Mouse (Mus musculus) thymus, adult 18-20 months (tissue): ENCODE data around the gene Tchhl1.
"Not testable (repeated sequence)": the region's sequence is repeated elsewhere in the genome, so short reads cannot be mapped to it uniquely, and the experiment has no call there.

Source experiments
- DNase-seq, 2 experiments: peaks; one replicate each; pipeline ENCODE4 v3.0.0; 2022; ENCODE audit warnings: mixed read lengths in 2 of 2

The Tchhl1 gene

GRCm38 (mm10) chr3:93468561-93468960, at the start of gene Tchhl1:
Gene Tchhl1, plus strand, starts transcription at chr3:93468754.
- no peak for DNase-seq

- no peak for DNase-seq
Observed at GRCm38 (mm10) chr3:93431673-93432072, 36.9 kb upstream of the Tchhl1 start.

GRCm38 (mm10) chr3:93442030-93442429, 26.5 kb upstream of the Tchhl1 start, which contains the start of gene Tchh:
Gene Tchh, plus strand, starts transcription at chr3:93442330.
- no peak for DNase-seq

- no peak for DNase-seq
Observed at GRCm38 (mm10) chr3:93443501-93444101, 25.0 kb upstream of the Tchhl1 start.

- DNase-seq = peak in 1 of 2 experiments; percentile 6
Observed at GRCm38 (mm10) chr3:93444343-93445164, 24.0 kb upstream of the Tchhl1 start.

- no peak for DNase-seq
Observed at GRCm38 (mm10) chr3:93445165-93445705, 23.3 kb upstream of the Tchhl1 start.

- no peak for DNase-seq
Observed at GRCm38 (mm10) chr3:93446128-93446755, 22.3 kb upstream of the Tchhl1 start.

- DNase-seq = not testable (repeated sequence)
Observed at GRCm38 (mm10) chr3:93446756-93447137, 21.8 kb upstream of the Tchhl1 start.

GRCm38 (mm10) chr3:93447138-93447841, 21.3 kb upstream of the Tchhl1 start:
- no peak for DNase-seq

GRCm38 (mm10) chr3:93466556-93466955, 2.0 kb upstream of the Tchhl1 start:
- no peak for DNase-seq

- DNase-seq = no peak
Observed at GRCm38 (mm10) chr3:93467130-93467529, 1.4 kb upstream of the Tchhl1 start.

- DNase-seq = no peak
Observed at GRCm38 (mm10) chr3:93469629-93470028, 1.1 kb downstream of the Tchhl1 start.

- no peak for DNase-seq
Observed at GRCm38 (mm10) chr3:93480053-93480452, 11.5 kb downstream of the Tchhl1 start.

- DNase-seq = no peak
Observed at GRCm38 (mm10) chr3:93481982-93482616, 13.5 kb downstream of the Tchhl1 start.

GRCm38 (mm10) chr3:93485611-93486010, 17.1 kb downstream of the Tchhl1 start:
- no peak for DNase-seq

- DNase-seq = no peak
Observed at GRCm38 (mm10) chr3:93488541-93488940, 20.0 kb downstream of the Tchhl1 start.

- DNase-seq = no peak
Observed at GRCm38 (mm10) chr3:93492176-93492575, 23.6 kb downstream of the Tchhl1 start.

- DNase-seq = peak in 1 of 2 experiments; percentile 15
Observed at GRCm38 (mm10) chr3:93493992-93494391, 25.4 kb downstream of the Tchhl1 start.

GRCm38 (mm10) chr3:93494774-93495173, 26.2 kb downstream of the Tchhl1 start:
- DNase-seq = not testable (repeated sequence)

- DNase-seq = no peak
Observed at GRCm38 (mm10) chr3:93497131-93497530, 28.6 kb downstream of the Tchhl1 start.

- DNase-seq = no peak
Observed at GRCm38 (mm10) chr3:93499129-93499528, 30.6 kb downstream of the Tchhl1 start.

- DNase-seq = no peak
Observed at GRCm38 (mm10) chr3:93504536-93505189, 36.1 kb downstream of the Tchhl1 start.
